Mouse (Mus musculus) hindbrain, embryonic 10.5 days (tissue): ENCODE measurements around the gene Gm44511. TPM values are rescaled to one million over a fixed set of nuclear protein-coding genes. Genes with fewer than 3 reads are reported as not detected.

ENCODE experiments used
- DNase-seq: peaks from one replicate; pipeline ENCODE4 v3.0.0-alpha.2; 2017; ENCODE audit warnings: low spot score
- H3K27ac ChIP-seq: fragments of 300-500 bp; sonication (generic); 2 replicates; pipeline ENCODE4 v1.5.1; 2016; ENCODE audit warnings: mild to moderate bottlenecking, moderate library complexity
- H3K27me3 ChIP-seq: fragments of 300-500 bp; sonication (generic); 2 replicates; pipeline ENCODE4 v1.6.1; 2016; ENCODE audit warnings: mild to moderate bottlenecking; ENCODE audit not compliant: poor library complexity, insufficient read depth, severe bottlenecking
- H3K36me3 ChIP-seq: fragments of 300-500 bp; sonication (generic); 2 replicates; pipeline ENCODE4 v1.6.1; 2016; ENCODE audit warnings: mild to moderate bottlenecking, moderate library complexity
- H3K4me1 ChIP-seq: fragments of 300-500 bp; sonication (generic); replicated peaks from 2 replicates; pipeline ENCODE4 v1.6.1; 2016; ENCODE audit warnings: mild to moderate bottlenecking
- H3K4me3 ChIP-seq: fragments of 300-500 bp; sonication (generic); 2 replicates; pipeline ENCODE4 v1.5.1; 2016; ENCODE audit warnings: mild to moderate bottlenecking, moderate library complexity
- H3K9me3 ChIP-seq: fragments of 300-500 bp; sonication (generic); 2 replicates; pipeline ENCODE4 v1.6.1; 2016; ENCODE audit warnings: mild to moderate bottlenecking, moderate library complexity
- WGBS: fragments of 180-500 bp; shearing (Covaris S2); methylation state at CpG from one replicate; pipeline ENCODE4 v1.1.7; 2016; 5-methylcytosine and 5-hydroxymethylcytosine counted together
- polyA plus RNA-seq: library from polyadenylated mRNA; unstranded; fragments of >200 nt; fragmentation: Nextera tagmentation; extraction: Ambion mirVana; gene quantifications from 2 replicates; pipeline ENCODE4 v1.2.1, GENCODE M21; 2016

Gm44511 gene
- polyA plus RNA-seq: not detected in 2 replicates

GRCm38 (mm10) chr6:128826132-128826531, at the start of gene Gm44511, which contains the start of gene Klrb1b:
Gene Gm44511, minus strand, starts transcription at chr6:128826315.
Gene Klrb1b, minus strand, starts transcription at chr6:128826331.
- WGBS: 85% methylated on average over 6 of the region's 6 CpGs

GRCm38 (mm10) chr6:128871910-128872610, 45.9 kb upstream of the Gm44511 start:
- no peak overlapping the region for H3K27ac ChIP-seq
- H3K4me3 ChIP-seq: no peak overlapping the region
- no peaks in the 10 kb centered on the region for H3K36me3 ChIP-seq
- H3K4me1 ChIP-seq: peaks cover 6% of the 10 kb centered on the region; the same call in 1 of the 2 replicates
- H3K9me3 ChIP-seq: peaks cover 6% of the 10 kb centered on the region; the same call in 1 of the 2 replicates
- no peaks in the 10 kb centered on the region for H3K27me3 ChIP-seq
- DNase-seq: no peak
- 90% methylated on average over 1 of the region's 1 CpGs for WGBS

More at GRCm38 (mm10) chr6:128826132-128826531, at the start of gene Gm44511, which contains the start of gene Klrb1b:
- H3K9me3 ChIP-seq: no peaks in the 10 kb centered on the region
- H3K27ac ChIP-seq: no peak within 1 kb of the TSS
- no peaks in the 10 kb centered on the region for H3K36me3 ChIP-seq
- DNase-seq: no peak
- H3K27me3 ChIP-seq: no peaks in the 10 kb centered on the region
- H3K4me3 ChIP-seq: no peak within 1 kb of the TSS
- H3K4me1 ChIP-seq: 0 out of 2 replicates have a peak, but pooled peaks cover 3% of the 10 kb centered on the region

GRCm38 (mm10) chr6:128868861-128869260, 42.7 kb upstream of the Gm44511 start:
- Histone ChIP-seq H3K27ac (no peak overlapping the region), H3K27me3 (no peaks in the 10 kb centered on the region), H3K4me1 (peaks cover 6% of the 10 kb centered on the region; the same call in 1 of the 2 replicates), H3K36me3 (no peaks in the 10 kb centered on the region), H3K4me3 (no peak overlapping the region), H3K9me3 (no peaks in the 10 kb centered on the region)
- 14% methylated on average over 3 of the region's 3 CpGs for WGBS
- DNase-seq: no peak

- H3K27me3 ChIP-seq: no peaks in the 10 kb centered on the region
- 91% methylated on average over 2 of the region's 2 CpGs for WGBS
- no peak overlapping the region for H3K27ac ChIP-seq
Observed at GRCm38 (mm10) chr6:128857976-128858375, 31.9 kb upstream of the Gm44511 start.

GRCm38 (mm10) chr6:128856250-128856649, 30.1 kb upstream of the Gm44511 start:
- Histone ChIP-seq H3K27ac (no peak overlapping the region), H3K36me3 (no peaks in the 10 kb centered on the region), H3K27me3 (no peaks in the 10 kb centered on the region), H3K4me1 (peaks cover 4% of the 10 kb centered on the region; the same call in 1 of the 2 replicates), H3K4me3 (no peak overlapping the region), H3K9me3 (no peaks in the 10 kb centered on the region)
- 91% methylated on average over 5 of the region's 5 CpGs for WGBS
- no peak for DNase-seq

More at GRCm38 (mm10) chr6:128857976-128858375, 31.9 kb upstream of the Gm44511 start:
- Histone ChIP-seq H3K4me3 (no peak overlapping the region), H3K4me1 (peaks cover 4% of the 10 kb centered on the region; the same call in 1 of the 2 replicates), H3K9me3 (no peaks in the 10 kb centered on the region), H3K36me3 (no peaks in the 10 kb centered on the region)
- no peak for DNase-seq

- 82% methylated on average over 1 of the region's 1 CpGs for WGBS
- no peaks in the 10 kb centered on the region for H3K9me3 ChIP-seq
- no peaks in the 10 kb centered on the region for H3K36me3 ChIP-seq
- no peak overlapping the region for H3K27ac ChIP-seq
- H3K27me3 ChIP-seq: no peaks in the 10 kb centered on the region
- no peak overlapping the region for H3K4me3 ChIP-seq
- peaks cover 4% of the 10 kb centered on the region; the same call in 1 of the 2 replicates for H3K4me1 ChIP-seq
- no peak for DNase-seq
Observed at GRCm38 (mm10) chr6:128855477-128855876, 29.4 kb upstream of the Gm44511 start.

GRCm38 (mm10) chr6:128854895-128855294, 28.8 kb upstream of the Gm44511 start:
- H3K27ac ChIP-seq: no peak overlapping the region
- DNase-seq: no peak
- peaks cover 4% of the 10 kb centered on the region; the same call in 1 of the 2 replicates for H3K4me1 ChIP-seq
- no peak overlapping the region for H3K4me3 ChIP-seq
- WGBS: 93% methylated on average over 3 of the region's 3 CpGs
- no peaks in the 10 kb centered on the region for H3K9me3 ChIP-seq
- no peaks in the 10 kb centered on the region for H3K36me3 ChIP-seq
- H3K27me3 ChIP-seq: no peaks in the 10 kb centered on the region

GRCm38 (mm10) chr6:128854024-128854820, 28.1 kb upstream of the Gm44511 start:
- peak; percentile 68 for DNase-seq
- Histone ChIP-seq H3K4me3 (peak overlapping the region; percentile 32), H3K36me3 (no peaks in the 10 kb centered on the region), H3K27ac (peak overlapping the region; percentile 81), H3K9me3 (no peaks in the 10 kb centered on the region), H3K4me1 (peaks cover 4% of the 10 kb centered on the region; the same call in 1 of the 2 replicates), H3K27me3 (no peaks in the 10 kb centered on the region)
- WGBS: 49% methylated on average over 12 of the region's 12 CpGs

- Histone ChIP-seq H3K4me1 (peaks cover 4% of the 10 kb centered on the region; the same call in 1 of the 2 replicates), H3K4me3 (no peak overlapping the region), H3K27ac (no peak overlapping the region), H3K27me3 (no peaks in the 10 kb centered on the region), H3K9me3 (no peaks in the 10 kb centered on the region), H3K36me3 (no peaks in the 10 kb centered on the region)
- no peak for DNase-seq
- 90% methylated on average over 3 of the region's 3 CpGs for WGBS
Observed at GRCm38 (mm10) chr6:128852766-128853165, 26.7 kb upstream of the Gm44511 start.

- H3K4me3 ChIP-seq: no peak overlapping the region
- H3K4me1 ChIP-seq: peaks cover 4% of the 10 kb centered on the region; the same call in 1 of the 2 replicates
- WGBS: 87% methylated on average over 2 of the region's 2 CpGs
- no peaks in the 10 kb centered on the region for H3K27me3 ChIP-seq
- H3K27ac ChIP-seq: no peak overlapping the region
- no peaks in the 10 kb centered on the region for H3K36me3 ChIP-seq
- H3K9me3 ChIP-seq: no peaks in the 10 kb centered on the region
- DNase-seq: no peak
Observed at GRCm38 (mm10) chr6:128851151-128851550, 25.0 kb upstream of the Gm44511 start.

- no peak for DNase-seq
- H3K27me3 ChIP-seq: no peaks in the 10 kb centered on the region
- no peaks in the 10 kb centered on the region for H3K36me3 ChIP-seq
- H3K9me3 ChIP-seq: no peaks in the 10 kb centered on the region
- H3K27ac ChIP-seq: no peak overlapping the region
- no peak overlapping the region for H3K4me3 ChIP-seq
- H3K4me1 ChIP-seq: peaks cover 4% of the 10 kb centered on the region; the same call in 1 of the 2 replicates
- 89% methylated on average over 2 of the region's 2 CpGs for WGBS
Observed at GRCm38 (mm10) chr6:128850671-128851070, 24.6 kb upstream of the Gm44511 start.

GRCm38 (mm10) chr6:128849902-128850301, 23.8 kb upstream of the Gm44511 start:
- Histone ChIP-seq H3K27me3 (no peaks in the 10 kb centered on the region), H3K36me3 (no peaks in the 10 kb centered on the region), H3K27ac (no peak overlapping the region), H3K4me1 (peaks cover 9% of the 10 kb centered on the region), H3K9me3 (no peaks in the 10 kb centered on the region), H3K4me3 (no peak overlapping the region)
- WGBS: 59% methylated on average over 2 of the region's 2 CpGs
- DNase-seq: peak; percentile 72
